Mouse (Mus musculus) ovary, postnatal 14 days (tissue): Measurements from ENCODE around the gene Pacsin3.

Experiments used
- DNase-seq: peaks from one replicate; pipeline ENCODE4 v3.0.0; 2022; ENCODE audit warnings: low spot score

The Pacsin3 gene

DNA sequence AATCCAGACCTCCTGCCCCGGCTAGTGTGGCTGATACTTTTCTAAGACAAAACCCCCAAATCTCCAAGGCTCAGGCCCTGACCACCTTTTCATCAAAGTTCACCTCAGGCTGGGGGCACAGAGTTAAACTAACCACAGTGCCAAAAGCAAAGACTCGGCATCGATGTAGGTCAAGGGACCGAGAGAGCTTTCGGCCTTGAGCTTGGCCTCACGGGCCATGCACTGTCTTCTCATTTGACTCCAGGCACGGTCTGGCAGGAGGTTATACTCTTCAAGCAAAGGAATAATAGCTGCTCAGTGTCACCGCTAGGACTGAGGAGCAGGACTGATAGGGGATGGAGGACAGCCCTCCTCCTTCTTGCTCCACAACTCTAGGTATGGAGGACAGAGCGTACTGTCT is 50.2 kb downstream of the Pacsin3 start:
- DNase-seq: no peak

- DNase-seq: no peak
Measured at GRCm38 (mm10) chr2:91306589-91306988, 50.8 kb downstream of the Pacsin3 start.

DNA sequence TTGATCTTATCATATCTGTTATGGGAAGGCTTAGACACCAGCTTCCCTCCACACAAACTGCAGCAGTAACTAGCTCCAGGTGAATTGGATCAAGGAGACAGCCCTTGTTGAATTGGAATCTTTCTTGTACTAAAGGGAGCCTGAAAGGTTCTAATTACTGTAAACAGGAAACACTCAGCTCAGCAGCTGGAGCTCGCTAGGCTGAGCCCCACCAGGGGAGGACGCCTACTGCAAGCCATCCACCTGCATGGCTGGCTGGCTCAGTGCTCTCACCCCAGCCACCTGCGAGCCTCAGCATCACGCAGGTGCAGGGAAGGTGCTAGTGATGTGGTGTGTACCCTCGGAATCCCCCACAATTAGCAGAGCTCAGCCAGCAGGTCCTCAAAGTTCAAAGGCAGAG is 52.9 kb downstream of the Pacsin3 start:
- DNase-seq: no peak

DNA sequence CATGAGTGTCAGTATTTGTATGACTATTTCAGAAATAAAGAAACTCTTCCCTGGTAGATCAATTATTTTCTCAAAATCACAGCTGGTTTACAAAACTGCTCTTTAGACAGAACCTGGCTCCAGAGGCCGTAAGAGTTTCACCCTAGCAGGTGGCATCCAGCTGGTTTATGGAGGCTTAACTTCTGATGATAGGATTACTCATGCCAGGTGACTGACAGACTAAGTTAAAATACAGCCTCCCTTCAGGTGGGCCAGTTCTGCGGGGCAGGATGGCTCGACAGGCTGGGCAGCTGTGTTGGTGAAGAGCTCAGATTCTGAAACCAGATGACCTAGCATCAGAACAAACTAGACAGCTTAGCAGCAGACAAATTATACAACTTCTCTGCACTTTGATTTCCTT is 53.8 kb downstream of the Pacsin3 start:
- no peak for DNase-seq

DNA sequence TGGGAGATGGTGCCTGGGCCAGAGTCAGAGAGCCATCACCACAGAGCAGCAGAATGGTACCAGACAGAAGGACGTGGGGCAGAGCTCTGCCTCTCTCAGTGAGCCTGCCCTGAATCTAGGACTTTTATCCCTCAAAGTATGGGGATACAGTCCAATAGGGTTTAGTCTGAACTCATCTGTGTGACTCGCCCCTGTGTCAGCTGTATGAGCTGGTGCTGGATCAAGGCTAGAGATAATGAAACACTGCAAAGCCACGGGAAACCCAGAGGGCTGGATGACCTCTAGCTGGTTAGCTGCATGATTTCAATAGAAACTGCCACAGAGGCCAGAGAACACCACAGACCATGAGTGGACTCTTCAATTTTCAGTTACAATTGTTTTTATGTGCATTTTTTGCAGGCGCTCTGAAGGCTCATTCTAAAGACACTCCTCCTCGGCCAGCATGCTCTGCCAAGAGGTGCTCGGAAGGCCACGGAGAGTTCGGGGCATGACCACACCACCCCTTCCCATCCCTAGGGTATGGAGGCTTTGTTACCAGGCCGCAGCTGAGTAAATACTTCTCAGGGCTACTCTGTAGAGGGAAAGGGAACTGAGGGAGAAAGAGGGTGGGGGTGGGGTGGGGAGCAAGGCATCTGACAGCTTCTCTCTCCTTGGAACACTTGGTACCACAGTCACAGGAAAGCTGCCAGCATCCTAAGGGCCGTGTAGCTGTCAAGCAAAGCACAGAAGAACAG is 57.0 kb downstream of the Pacsin3 start:
- DNase-seq: no peak

- no peak for DNase-seq
Measured at GRCm38 (mm10) chr2:91314184-91314583, 58.4 kb downstream of the Pacsin3 start.
